Mouse (Mus musculus) liver, postnatal 0 days (tissue): ENCODE data around the gene Plppr1.

ENCODE experiments used
- CTCF ChIP-seq: sonication (generic); IDR thresholded peaks from 2 replicates; pipeline ENCODE4 v1.5.1; 2016; ENCODE audit warnings: antibody characterized with exemption, low read depth
- EP300 ChIP-seq: IDR thresholded peaks from 2 replicates; pipeline ENCODE4 v1.6.1; 2016; ENCODE audit warnings: antibody characterized with exemption, low read depth, mild to moderate bottlenecking

DNA sequence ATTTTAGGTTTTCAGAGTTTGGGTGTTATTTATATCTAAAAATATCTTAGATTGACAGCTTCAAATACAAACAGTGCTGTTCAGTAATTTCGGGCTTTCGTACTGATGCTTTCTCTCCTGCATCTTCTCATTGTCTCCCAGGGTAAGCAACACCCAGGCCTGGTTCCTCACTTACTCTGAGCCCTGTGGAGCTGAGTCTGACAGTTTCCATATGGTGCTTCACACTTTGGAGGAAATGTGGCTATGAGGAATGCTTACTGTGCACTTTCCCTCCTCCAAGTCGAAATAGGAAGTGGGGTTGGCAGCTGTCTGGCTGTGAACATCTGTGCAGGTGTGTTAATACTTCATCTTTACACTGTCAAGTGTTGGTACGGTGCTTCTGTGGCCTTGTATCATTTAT lies 85.7 kb downstream of the Plppr1 start:
- no peak for TF ChIP-seq CTCF
- TF ChIP-seq EP300: no peak
